Mouse (Mus musculus): ENCODE results near the gene Klf8.

- TF ChIP-seq MAFK (IDR thresholded peaks at IDR 0.05; ENCODE audit: insufficient read depth, low read depth, low read length): no peak
- no peak for TF ChIP-seq ZC3H11A (IDR thresholded peaks at IDR 0.05; ENCODE audit: borderline replicate concordance, low read depth, low read length)
- no peak for TF ChIP-seq CHD2 (IDR thresholded peaks at IDR 0.05; ENCODE audit: low read depth, low read length)
Observed at GRCm38 (mm10) chrX:153237304-153237919, at the start of gene Klf8.
